Mouse (Mus musculus): ENCODE measurements around the gene Bpifb5.
"Not testable (repeated sequence)": the region's sequence is repeated elsewhere in the genome, so short reads cannot be mapped to it uniquely, and the experiment has no call there.

Gene Bpifb5

DNA sequence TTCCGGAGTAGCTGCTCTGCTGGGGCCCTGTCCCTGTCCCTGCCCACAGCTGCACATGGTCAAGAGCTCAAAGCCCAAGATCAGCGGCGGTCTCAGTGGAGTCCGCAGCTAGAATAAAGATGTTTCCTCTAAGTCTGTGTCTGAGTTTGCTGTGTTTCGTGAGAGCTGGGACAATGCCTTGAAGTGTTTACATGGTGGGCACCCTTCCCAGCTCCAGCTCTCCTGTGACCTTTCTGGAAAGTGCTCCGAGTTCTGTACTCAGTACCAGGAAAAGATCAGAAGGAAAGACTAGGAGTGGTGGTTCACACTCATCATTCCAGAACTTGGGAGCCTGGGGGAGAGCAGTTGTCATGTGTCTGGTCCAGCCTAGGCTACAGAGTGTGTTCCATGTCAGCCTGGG, 17.2 kb downstream of the Bpifb5 start:
- no peak for DNase-seq (ENCODE audit: low spot score)

DNA sequence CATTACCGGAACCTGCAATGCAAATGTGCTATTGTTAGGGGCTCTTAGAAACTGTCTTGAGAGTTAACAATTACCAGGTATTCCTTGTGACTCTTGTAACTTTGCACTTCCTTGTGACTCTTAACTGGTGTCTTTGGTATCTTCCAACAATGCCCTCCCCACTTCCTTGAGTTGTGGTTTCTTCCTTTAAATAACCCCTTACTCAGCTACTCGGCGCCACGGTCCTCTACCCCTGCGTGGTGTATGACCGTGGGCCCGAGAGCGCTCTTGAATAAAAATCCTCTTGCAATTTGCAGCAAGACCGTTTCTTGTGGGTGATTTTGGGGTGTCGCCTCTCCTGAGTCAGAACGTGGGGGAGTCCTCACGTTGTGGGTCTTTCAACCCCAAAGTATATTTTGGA, 19.2 kb downstream of the Bpifb5 start:
- not testable (repeated sequence) for DNase-seq (ENCODE audit: low spot score)

DNA sequence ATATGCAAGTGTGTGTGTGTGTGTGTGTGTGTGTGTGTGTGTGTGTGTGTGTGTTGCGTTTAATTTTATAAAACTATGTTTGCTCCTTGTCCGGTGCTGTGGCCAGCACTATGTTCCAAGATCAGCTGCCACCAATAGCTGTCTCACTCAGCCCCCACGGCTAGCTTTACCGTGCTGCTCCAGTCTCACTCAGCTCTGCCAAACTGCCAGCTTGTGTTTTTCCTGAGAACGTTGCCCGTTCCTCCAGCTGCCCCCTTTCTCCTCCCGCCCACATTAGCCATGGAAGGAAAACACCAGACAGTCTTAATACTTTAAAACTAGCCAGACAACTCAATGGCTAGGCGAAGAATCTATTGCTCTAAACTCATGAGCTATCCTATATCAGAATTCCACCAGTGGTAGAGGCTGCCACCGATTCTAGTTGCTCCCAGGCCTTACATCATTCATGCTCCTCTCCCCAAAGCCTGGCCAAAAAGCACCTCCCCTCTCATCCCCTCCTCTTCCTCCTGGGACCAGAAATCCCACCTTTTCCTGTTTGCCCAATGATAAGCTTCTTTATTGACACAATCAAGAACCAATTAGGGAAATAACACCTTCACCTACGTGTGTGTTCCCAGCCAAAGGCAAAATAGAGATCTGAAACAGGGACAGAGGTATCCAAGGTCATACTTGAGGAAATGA, 20.0 kb downstream of the Bpifb5 start:
- no peak for DNase-seq (ENCODE audit: low spot score)

- no peak for DNase-seq (ENCODE audit: low spot score)
Observed at GRCm38 (mm10) chr2:154245322-154245721, 21.8 kb downstream of the Bpifb5 start.

- not testable (repeated sequence) for DNase-seq (ENCODE audit: low spot score)
Observed at GRCm38 (mm10) chr2:154255254-154255653, 31.7 kb downstream of the Bpifb5 start.

GRCm38 (mm10) chr2:154255770-154256169, 32.2 kb downstream of the Bpifb5 start:
- no peak for DNase-seq (ENCODE audit: low spot score)

- not testable (repeated sequence) for DNase-seq (ENCODE audit: low spot score)
Observed at GRCm38 (mm10) chr2:154257554-154257953, 34.0 kb downstream of the Bpifb5 start, which contains the start of gene Bpifb9a. Gene Bpifb9a, plus strand, starts transcription at chr2:154257854.

DNA sequence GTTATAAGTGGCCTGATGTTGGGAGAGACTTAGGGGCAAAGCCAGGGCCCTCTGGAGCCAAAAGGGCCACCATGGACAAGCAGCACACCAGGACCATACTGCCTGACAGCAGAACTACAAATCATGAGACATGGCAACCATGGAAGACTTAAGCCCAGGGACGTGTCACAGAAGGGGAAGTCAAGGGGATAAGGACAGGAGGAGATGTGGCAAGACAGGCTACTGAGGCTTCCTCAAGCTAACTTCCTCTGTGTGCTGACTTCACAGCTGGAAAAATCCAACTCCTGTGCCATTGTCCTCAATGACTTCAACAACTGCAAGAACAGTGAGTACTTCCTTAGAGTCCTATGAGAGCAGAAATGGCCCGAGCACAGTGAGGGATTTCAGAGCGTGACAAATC, 40.9 kb downstream of the Bpifb5 start:
- not testable (repeated sequence) for DNase-seq (ENCODE audit: low spot score)

Measured in T-cell, adult 2 months (primary cell).